Mouse (Mus musculus): Measurements from ENCODE around the gene Pnpla8. TPM values are rescaled to one million over a fixed set of nuclear protein-coding genes. Genes with fewer than 3 reads are reported as not detected.

Pnpla8 gene
- polyA plus RNA-seq, 1 experiment: 4.6 TPM

DNA sequence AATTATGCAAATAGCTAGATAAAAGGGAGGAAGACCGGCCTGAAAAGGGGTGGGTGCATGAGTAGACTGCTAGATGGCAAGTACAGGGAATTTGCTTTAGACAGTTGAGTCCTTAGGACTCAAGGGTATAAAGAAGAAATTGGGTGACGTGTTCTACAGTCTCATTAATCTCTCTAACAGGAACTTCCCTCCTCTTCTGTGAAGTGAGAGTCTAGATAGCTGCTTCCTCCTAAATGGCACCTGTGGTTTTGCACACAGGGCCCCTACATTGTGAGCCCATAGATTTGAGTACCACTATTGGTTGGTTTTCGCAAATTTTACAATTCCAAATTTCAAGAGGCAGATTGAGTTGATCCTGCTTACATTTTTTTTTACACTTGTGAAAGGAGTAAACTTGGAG, 3.5 kb downstream of the Pnpla8 start:
- Histone ChIP-seq H3K4me3 (ENCODE audit: insufficient read depth, poor library complexity, severe bottlenecking) (no peak overlapping the region), H3K36me3 (ENCODE audit: control insufficient read depth, insufficient read depth) (no peaks in the 10 kb centered on the region)
- TF ChIP-seq FOSL1 (IDR thresholded peaks at IDR 0.05; ENCODE audit: insufficient read depth, low read length, poor library complexity, severe bottlenecking) (no peak), MYOG (IDR thresholded peaks at IDR 0.05; ENCODE audit: control insufficient read depth, extremely low read depth, insufficient read length) (no peak), MAX (IDR thresholded peaks at IDR 0.05) (no peak), MYOD1 (IDR thresholded peaks at IDR 0.05; ENCODE audit: control insufficient read depth, insufficient read length, low read depth) (no peak), CEBPB (IDR thresholded peaks at IDR 0.05; ENCODE audit: low read depth) (no peak), CTCF (IDR thresholded peaks at IDR 0.05; ENCODE audit: control insufficient read depth, insufficient read depth, insufficient read length) (no peak), USF1 (IDR thresholded peaks at IDR 0.05; ENCODE audit: low read depth) (no peak)

GRCm38 (mm10) chr12:44241090-44241489, 19.9 kb downstream of the Pnpla8 start:
- Histone ChIP-seq H3K4me3 (ENCODE audit: insufficient read depth, poor library complexity, severe bottlenecking) (no peak overlapping the region), H3ac (ENCODE audit: control insufficient read depth, insufficient read length, low read depth) (no peak overlapping the region), H3K27me3 (ENCODE audit: control insufficient read depth, insufficient read depth, insufficient read length) (no peaks in the 10 kb centered on the region), H3K36me3 (ENCODE audit: control insufficient read depth, insufficient read depth) (no peaks in the 10 kb centered on the region), H3K79me2 (ENCODE audit: control insufficient read depth, insufficient read depth) (no peaks in the 10 kb centered on the region), H3K79me3 (ENCODE audit: low read depth) (no peaks in the 10 kb centered on the region)
- TF ChIP-seq CEBPB (IDR thresholded peaks at IDR 0.05; ENCODE audit: low read depth) (no peak), CTCF (IDR thresholded peaks at IDR 0.05; ENCODE audit: control insufficient read depth, insufficient read depth, insufficient read length) (no peak), MYOG (IDR thresholded peaks at IDR 0.05; ENCODE audit: control insufficient read depth, extremely low read depth, insufficient read length) (no peak), MYOD1 (IDR thresholded peaks at IDR 0.05; ENCODE audit: control insufficient read depth, insufficient read length, low read depth) (no peak), FOSL1 (IDR thresholded peaks at IDR 0.05; ENCODE audit: insufficient read depth, low read length, poor library complexity, severe bottlenecking) (no peak), USF1 (IDR thresholded peaks at IDR 0.05; ENCODE audit: low read depth) (no peak), MAX (IDR thresholded peaks at IDR 0.05) (no peak)

More for the DNA sequence above, 3.5 kb downstream of the Pnpla8 start:
- H3K79me2 ChIP-seq (ENCODE audit: control insufficient read depth, insufficient read depth): no peaks in the 10 kb centered on the region
- no peaks in the 10 kb centered on the region for H3K79me3 ChIP-seq (ENCODE audit: low read depth)
- H3K27me3 ChIP-seq (ENCODE audit: control insufficient read depth, insufficient read depth, insufficient read length): no peaks in the 10 kb centered on the region
- H3ac ChIP-seq (ENCODE audit: control insufficient read depth, insufficient read length, low read depth): no peak overlapping the region

GRCm38 (mm10) chr12:44242407-44242806, 21.2 kb downstream of the Pnpla8 start:
- TF ChIP-seq CEBPB (IDR thresholded peaks at IDR 0.05; ENCODE audit: low read depth) (no peak), MYOG (IDR thresholded peaks at IDR 0.05; ENCODE audit: control insufficient read depth, extremely low read depth, insufficient read length) (no peak), USF1 (IDR thresholded peaks at IDR 0.05; ENCODE audit: low read depth) (no peak), MAX (IDR thresholded peaks at IDR 0.05) (no peak), FOSL1 (IDR thresholded peaks at IDR 0.05; ENCODE audit: insufficient read depth, low read length, poor library complexity, severe bottlenecking) (no peak), MYOD1 (IDR thresholded peaks at IDR 0.05; ENCODE audit: control insufficient read depth, insufficient read length, low read depth) (no peak), CTCF (IDR thresholded peaks at IDR 0.05; ENCODE audit: control insufficient read depth, insufficient read depth, insufficient read length) (no peak)
- Histone ChIP-seq H3K4me3 (ENCODE audit: insufficient read depth, poor library complexity, severe bottlenecking) (no peak overlapping the region), H3ac (ENCODE audit: control insufficient read depth, insufficient read length, low read depth) (no peak overlapping the region), H3K27me3 (ENCODE audit: control insufficient read depth, insufficient read depth, insufficient read length) (no peaks in the 10 kb centered on the region), H3K79me3 (ENCODE audit: low read depth) (no peaks in the 10 kb centered on the region), H3K36me3 (ENCODE audit: control insufficient read depth, insufficient read depth) (no peaks in the 10 kb centered on the region), H3K79me2 (ENCODE audit: control insufficient read depth, insufficient read depth) (no peaks in the 10 kb centered on the region)

GRCm38 (mm10) chr12:44245739-44246138, 24.6 kb downstream of the Pnpla8 start:
- Histone ChIP-seq H3K79me2 (ENCODE audit: control insufficient read depth, insufficient read depth) (no peaks in the 10 kb centered on the region), H3K4me3 (ENCODE audit: insufficient read depth, poor library complexity, severe bottlenecking) (no peak overlapping the region), H3K79me3 (ENCODE audit: low read depth) (no peaks in the 10 kb centered on the region), H3K36me3 (ENCODE audit: control insufficient read depth, insufficient read depth) (no peaks in the 10 kb centered on the region), H3K27me3 (ENCODE audit: control insufficient read depth, insufficient read depth, insufficient read length) (no peaks in the 10 kb centered on the region), H3ac (ENCODE audit: control insufficient read depth, insufficient read length, low read depth) (no peak overlapping the region)
- TF ChIP-seq MYOG (IDR thresholded peaks at IDR 0.05; ENCODE audit: control insufficient read depth, extremely low read depth, insufficient read length) (no peak), CTCF (IDR thresholded peaks at IDR 0.05; ENCODE audit: control insufficient read depth, insufficient read depth, insufficient read length) (no peak), USF1 (IDR thresholded peaks at IDR 0.05; ENCODE audit: low read depth) (no peak), CEBPB (IDR thresholded peaks at IDR 0.05; ENCODE audit: low read depth) (no peak), MYOD1 (IDR thresholded peaks at IDR 0.05; ENCODE audit: control insufficient read depth, insufficient read length, low read depth) (no peak), MAX (IDR thresholded peaks at IDR 0.05) (no peak), FOSL1 (IDR thresholded peaks at IDR 0.05; ENCODE audit: insufficient read depth, low read length, poor library complexity, severe bottlenecking) (no peak)

DNA sequence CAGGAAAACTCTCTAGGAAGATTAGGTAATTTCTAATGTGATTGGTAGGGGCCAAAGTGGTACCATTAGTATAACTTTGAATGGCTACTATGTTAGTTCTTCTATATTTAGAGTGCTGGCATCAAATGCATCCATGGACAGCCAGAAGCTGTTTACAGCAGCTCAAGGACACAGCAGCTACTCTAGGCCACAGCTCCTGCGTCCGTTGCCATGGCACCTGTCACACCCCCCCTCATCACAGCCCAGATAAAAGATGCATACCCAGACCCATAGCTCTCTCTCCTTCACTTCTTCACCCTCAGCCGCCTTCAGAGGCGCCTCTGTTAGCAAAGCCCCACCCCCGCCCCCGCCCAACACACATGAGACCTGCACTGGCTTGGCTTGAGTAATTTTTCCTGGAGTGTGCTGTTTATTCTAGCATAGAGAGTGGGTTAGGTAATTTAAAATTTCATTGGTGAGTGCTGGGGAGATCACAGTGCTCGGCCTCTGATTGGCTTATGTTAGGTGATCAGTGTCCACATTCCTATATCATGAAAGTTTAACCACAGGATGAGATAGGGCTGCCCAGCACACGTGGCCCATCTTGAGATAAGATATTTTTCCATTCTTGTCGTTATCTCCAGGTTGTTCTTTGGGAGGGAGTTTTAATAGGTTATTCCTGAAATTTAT, 27.3 kb downstream of the Pnpla8 start:
- Histone ChIP-seq H3K79me3 (ENCODE audit: low read depth) (no peaks in the 10 kb centered on the region), H3K27me3 (ENCODE audit: control insufficient read depth, insufficient read depth, insufficient read length) (no peaks in the 10 kb centered on the region), H3ac (ENCODE audit: control insufficient read depth, insufficient read length, low read depth) (no peak overlapping the region), H3K4me3 (ENCODE audit: insufficient read depth, poor library complexity, severe bottlenecking) (no peak overlapping the region), H3K36me3 (ENCODE audit: control insufficient read depth, insufficient read depth) (no peaks in the 10 kb centered on the region), H3K79me2 (ENCODE audit: control insufficient read depth, insufficient read depth) (no peaks in the 10 kb centered on the region)
- no peak for TF ChIP-seq CEBPB (IDR thresholded peaks at IDR 0.05; ENCODE audit: low read depth)
- TF ChIP-seq MYOG (IDR thresholded peaks at IDR 0.05; ENCODE audit: control insufficient read depth, extremely low read depth, insufficient read length): no peak
- TF ChIP-seq FOSL1 (IDR thresholded peaks at IDR 0.05; ENCODE audit: insufficient read depth, low read length, poor library complexity, severe bottlenecking): no peak
- no peak for TF ChIP-seq MAX (IDR thresholded peaks at IDR 0.05)
- TF ChIP-seq MYOD1 (IDR thresholded peaks at IDR 0.05; ENCODE audit: control insufficient read depth, insufficient read length, low read depth): no peak
